Mouse (Mus musculus): ENCODE measurements around the gene Olfr96. TPM values are rescaled to one million over a fixed set of nuclear protein-coding genes. Genes with fewer than 3 reads are reported as not detected.
A peak's percentile ranks its signal among the peaks of the same experiment; 100 is the strongest.

Gene Olfr96
- polyA plus RNA-seq, 1 experiment from 2014 or later, result not detected

DNA sequence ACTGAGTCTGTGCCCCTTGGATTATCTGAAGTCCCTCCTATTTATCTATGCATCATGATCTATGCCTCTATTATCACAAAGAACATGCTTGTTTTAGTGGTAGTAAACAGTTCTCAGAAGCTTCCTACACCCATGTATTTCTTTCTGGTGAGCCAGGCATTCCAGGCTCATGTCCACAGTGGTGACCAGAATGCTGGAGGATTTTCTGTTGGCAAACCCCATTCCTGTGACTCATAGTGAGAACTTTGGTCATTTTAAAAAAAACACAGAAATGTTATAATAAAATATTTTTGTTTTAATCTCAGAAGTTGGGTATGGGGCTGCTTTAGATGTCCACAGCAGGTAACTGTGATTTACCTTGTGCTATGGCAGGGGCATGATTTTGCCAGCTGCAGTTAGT is 29.5 kb downstream of the Olfr96 start:
- Histone ChIP-seq H3K27ac (ENCODE audit: low read length) (no peak overlapping the region), H3K9ac (ENCODE audit: low read depth, low read length) (no peak overlapping the region), H3K9me3 (replicated peaks; ENCODE audit: control insufficient read depth, low read length, poor library complexity, severe bottlenecking) (no peaks in the 10 kb centered on the region)

DNA sequence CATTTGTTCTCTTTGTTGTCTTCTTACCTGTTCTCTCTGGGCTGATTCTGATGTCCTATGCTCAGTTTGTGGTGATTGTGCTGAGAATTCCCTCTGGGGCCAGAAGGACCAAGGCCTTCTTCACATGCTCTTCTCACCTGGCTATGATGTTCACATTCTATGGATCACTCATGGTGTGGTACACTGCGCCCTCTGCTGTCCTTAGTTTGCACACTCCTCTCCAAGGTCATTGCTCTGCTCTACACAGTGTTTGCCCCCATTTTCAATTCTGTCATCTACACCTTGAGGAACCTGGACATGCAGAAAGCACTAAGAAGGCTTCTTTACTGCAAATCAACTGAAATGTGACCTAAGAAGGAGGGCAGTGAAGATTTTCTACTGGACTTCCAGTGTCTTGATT is 30.6 kb downstream of the Olfr96 start:
- no peaks in the 10 kb centered on the region for H3K27me3 ChIP-seq (ENCODE audit: control insufficient read depth, insufficient read depth, low read depth, low read length)
- H3K27ac ChIP-seq (ENCODE audit: low read length), result no peak overlapping the region
- no peak overlapping the region for H3K4me2 ChIP-seq (ENCODE audit: low read length)
- no peaks in the 10 kb centered on the region for H3K4me1 ChIP-seq (ENCODE audit: control insufficient read depth, insufficient read depth, low read length)
- no peaks in the 10 kb centered on the region for H3K9me3 ChIP-seq (replicated peaks; ENCODE audit: control insufficient read depth, low read length, poor library complexity, severe bottlenecking)
- H3K4me3 ChIP-seq (ENCODE audit: low read depth, low read length), result no peak overlapping the region
- WGBS, result 23% methylated on average over 1 of the region's 1 CpGs
- H3K36me3 ChIP-seq (ENCODE audit: control insufficient read depth, insufficient read depth, low read length), result no peaks in the 10 kb centered on the region
- no peak for ATAC-seq
- H3K9ac ChIP-seq (ENCODE audit: low read depth, low read length), result no peak overlapping the region

More for the DNA sequence above, 29.5 kb downstream of the Olfr96 start:
- H3K36me3 ChIP-seq (ENCODE audit: control insufficient read depth, insufficient read depth, low read length), result no peaks in the 10 kb centered on the region
- no peak overlapping the region for H3K4me2 ChIP-seq (ENCODE audit: low read length)
- H3K4me1 ChIP-seq (ENCODE audit: control insufficient read depth, insufficient read depth, low read length), result no peaks in the 10 kb centered on the region
- H3K4me3 ChIP-seq (ENCODE audit: low read depth, low read length), result no peak overlapping the region
- ATAC-seq, result no peak
- H3K27me3 ChIP-seq (ENCODE audit: control insufficient read depth, insufficient read depth, low read depth, low read length), result no peaks in the 10 kb centered on the region

DNA sequence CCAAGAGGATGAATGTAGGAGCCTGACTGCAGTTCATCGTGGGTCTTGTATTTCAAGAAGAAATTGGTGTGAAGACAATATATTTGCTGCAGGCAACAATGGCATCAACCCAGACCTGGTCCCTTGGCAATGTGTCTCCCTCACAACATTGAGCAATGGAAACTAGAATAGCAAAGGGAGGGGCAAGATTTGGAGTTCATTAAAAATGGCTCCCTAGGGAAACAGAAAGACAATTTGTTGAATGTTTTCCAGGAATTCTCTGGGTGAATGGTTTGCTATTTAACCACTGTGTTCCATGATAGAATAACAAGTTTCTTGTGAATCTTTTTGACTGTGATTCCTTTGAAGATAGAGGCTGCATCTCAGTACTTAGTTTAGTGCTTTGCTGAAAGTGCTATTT is 43.7 kb downstream of the Olfr96 start, which contains the start of gene Olfr98:
Gene Olfr98, minus strand, starts transcription at position 124 of the 400 bp plus-strand sequence.
- H3K27me3 ChIP-seq (ENCODE audit: control insufficient read depth, insufficient read depth, low read depth, low read length), result no peaks in the 10 kb centered on the region
- no peaks in the 10 kb centered on the region for H3K4me1 ChIP-seq (ENCODE audit: control insufficient read depth, insufficient read depth, low read length)
- H3K9me3 ChIP-seq (replicated peaks; ENCODE audit: control insufficient read depth, low read length, poor library complexity, severe bottlenecking), result no peaks in the 10 kb centered on the region
- no peak within 1 kb of the TSS for H3K4me3 ChIP-seq (ENCODE audit: low read depth, low read length)
- no peak within 1 kb of the TSS for H3K9ac ChIP-seq (ENCODE audit: low read depth, low read length)
- no peaks in the 10 kb centered on the region for H3K36me3 ChIP-seq (ENCODE audit: control insufficient read depth, insufficient read depth, low read length)
- WGBS, result 88% methylated on average over 1 of the region's 1 CpGs
- H3K27ac ChIP-seq (ENCODE audit: low read length), result no peak within 1 kb of the TSS
- H3K4me2 ChIP-seq (ENCODE audit: low read length), result no peak within 1 kb of the TSS
- no peak for ATAC-seq

DNA sequence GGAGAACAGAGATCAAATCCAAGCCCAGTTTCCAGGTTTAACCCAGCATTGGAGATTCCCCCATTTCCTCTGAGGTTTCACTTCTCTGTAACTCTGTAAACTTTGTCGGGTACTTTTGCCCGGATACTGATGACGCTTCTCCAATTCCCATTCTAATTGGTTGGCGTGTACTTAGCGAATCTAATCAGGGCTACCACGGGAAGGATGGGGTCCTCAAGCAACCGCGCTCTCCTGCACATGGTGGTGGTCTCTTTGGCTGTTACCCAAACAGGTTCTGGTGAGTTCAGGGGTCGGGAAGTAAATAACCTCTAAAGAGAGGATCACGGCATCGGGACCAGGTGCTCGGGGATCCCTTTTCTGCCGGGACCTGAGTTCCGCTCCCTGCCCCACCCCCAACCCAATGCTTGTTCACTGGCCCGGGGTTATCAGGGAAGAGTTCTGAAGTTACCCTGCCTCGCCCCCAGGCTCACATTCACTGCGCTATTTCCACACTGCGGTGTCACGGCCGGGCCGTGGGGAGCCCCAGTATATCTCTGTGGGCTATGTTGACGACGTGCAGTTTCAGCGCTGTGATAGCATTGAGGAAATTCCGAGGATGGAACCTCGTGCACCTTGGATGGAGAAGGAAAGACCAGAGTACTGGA is 50.2 kb downstream of the Olfr96 start, which contains the start of gene H2-M3:
Gene H2-M3, plus strand, starts transcription at position 163 of the 644 bp plus-strand sequence.
- no peaks in the 10 kb centered on the region for H3K36me3 ChIP-seq (ENCODE audit: control insufficient read depth, insufficient read depth, low read length)
- peaks cover 2% of the 10 kb centered on the region; the same call in 1 of the 2 replicates for H3K4me1 ChIP-seq (ENCODE audit: control insufficient read depth, insufficient read depth, low read length)
- peak within 1 kb of the TSS; percentile 59 for H3K4me3 ChIP-seq (ENCODE audit: low read depth, low read length)
- ATAC-seq, result peak; percentile 98
- peak within 1 kb of the TSS; percentile 62 for H3K9ac ChIP-seq (ENCODE audit: low read depth, low read length)
- H3K27me3 ChIP-seq (ENCODE audit: control insufficient read depth, insufficient read depth, low read depth, low read length), result no peaks in the 10 kb centered on the region
- no peak within 1 kb of the TSS for H3K27ac ChIP-seq (ENCODE audit: low read length)
- 2% methylated on average over 26 of the region's 26 CpGs for WGBS
- no peaks in the 10 kb centered on the region for H3K9me3 ChIP-seq (replicated peaks; ENCODE audit: control insufficient read depth, low read length, poor library complexity, severe bottlenecking)
- H3K4me2 ChIP-seq (ENCODE audit: low read length), result peak within 1 kb of the TSS; percentile 99

DNA sequence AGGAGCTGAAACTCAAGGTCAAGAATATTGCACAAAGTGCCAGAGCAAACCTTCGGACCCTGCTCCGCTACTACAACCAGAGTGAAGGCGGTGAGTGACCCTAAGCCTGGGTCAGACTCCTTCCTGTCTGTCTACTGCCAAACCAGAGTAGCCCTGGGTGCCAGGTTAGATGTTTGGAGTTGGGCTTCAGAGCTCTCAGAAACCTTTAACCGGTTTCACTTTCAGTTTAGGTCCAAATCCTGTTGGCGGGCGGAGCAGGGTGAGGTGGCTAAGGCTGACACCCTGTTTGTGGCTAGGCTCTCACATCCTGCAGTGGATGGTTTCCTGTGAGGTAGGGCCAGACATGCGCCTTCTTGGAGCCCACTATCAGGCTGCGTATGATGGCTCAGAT is 50.8 kb downstream of the Olfr96 start:
- H3K9me3 ChIP-seq (replicated peaks; ENCODE audit: control insufficient read depth, low read length, poor library complexity, severe bottlenecking), result no peaks in the 10 kb centered on the region
- ATAC-seq, result peak; percentile 14
- WGBS, result 71% methylated on average over 8 of the region's 8 CpGs

DNA sequence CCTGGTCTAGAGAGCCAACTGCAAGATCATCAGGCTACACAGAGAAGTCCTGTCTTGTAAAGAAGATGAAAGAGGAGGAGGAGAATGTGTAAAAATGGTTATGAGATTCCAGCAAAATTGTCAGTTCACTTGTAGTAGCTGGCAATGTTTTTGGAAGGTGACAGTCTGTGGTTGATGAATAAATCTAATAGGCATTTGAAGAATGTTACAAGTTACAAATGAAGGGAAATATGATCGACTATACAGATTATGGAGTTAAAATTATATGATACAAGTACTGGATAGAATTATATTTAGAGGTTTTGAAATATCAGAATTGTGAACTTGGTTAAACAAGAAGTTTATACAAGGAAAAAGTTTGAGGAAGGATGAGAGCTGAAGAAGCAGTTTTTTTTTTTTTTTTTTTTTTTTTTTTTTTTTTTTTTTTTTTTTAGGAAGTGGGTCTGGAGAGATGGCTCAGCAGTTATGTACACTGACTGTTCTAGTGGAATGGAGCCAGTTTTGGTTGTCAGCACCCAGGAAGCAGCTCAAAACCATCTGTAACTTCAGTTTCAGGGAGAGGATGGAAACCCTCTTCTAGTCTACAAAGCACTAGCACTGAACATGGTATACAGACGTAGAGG is 55.8 kb downstream of the Olfr96 start:
- Histone ChIP-seq H3K36me3 (ENCODE audit: control insufficient read depth, insufficient read depth, low read length) (no peaks in the 10 kb centered on the region), H3K4me2 (ENCODE audit: low read length) (no peak overlapping the region), H3K4me1 (ENCODE audit: control insufficient read depth, insufficient read depth, low read length) (no peaks in the 10 kb centered on the region), H3K27me3 (ENCODE audit: control insufficient read depth, insufficient read depth, low read depth, low read length) (no peaks in the 10 kb centered on the region), H3K27ac (ENCODE audit: low read length) (no peak overlapping the region), H3K4me3 (ENCODE audit: low read depth, low read length) (no peak overlapping the region), H3K9me3 (replicated peaks; ENCODE audit: control insufficient read depth, low read length, poor library complexity, severe bottlenecking) (no peaks in the 10 kb centered on the region), H3K9ac (ENCODE audit: low read depth, low read length) (no peak overlapping the region)
- no peak for ATAC-seq
- 86% methylated on average over 2 of the region's 2 CpGs for WGBS

More for the DNA sequence above, 50.8 kb downstream of the Olfr96 start:
- Histone ChIP-seq H3K36me3 (ENCODE audit: control insufficient read depth, insufficient read depth, low read length) (no peaks in the 10 kb centered on the region), H3K27me3 (ENCODE audit: control insufficient read depth, insufficient read depth, low read depth, low read length) (no peaks in the 10 kb centered on the region), H3K4me2 (ENCODE audit: low read length) (peak overlapping the region; percentile 99), H3K4me3 (ENCODE audit: low read depth, low read length) (peak overlapping the region; percentile 59), H3K9ac (ENCODE audit: low read depth, low read length) (0 out of 2 replicates have a peak overlapping the region, but pooled peaks have one; percentile 62), H3K27ac (ENCODE audit: low read length) (no peak overlapping the region), H3K4me1 (ENCODE audit: control insufficient read depth, insufficient read depth, low read length) (peaks cover 2% of the 10 kb centered on the region; the same call in 1 of the 2 replicates)

Other genes starting within 250 kb of the Olfr96 start
- gene 2410137M14Rik, start 238.9 kb upstream of the Olfr96 start, polyA plus RNA-seq (2015; fragmentation: Nextera tagmentation; extraction: Ambion mirVana), result 0.42 and 0.44 TPM in 2 replicates
- 2.9 and 3.4 TPM in 2 replicates for gene H2-M5, start 230.6 kb upstream of the Olfr96 start, polyA plus RNA-seq (2015; fragmentation: Nextera tagmentation; extraction: Ambion mirVana)
- 280 and 312 TPM in 2 replicates for gene Zfp57, start 219.0 kb upstream of the Olfr96 start, polyA plus RNA-seq (2015; fragmentation: Nextera tagmentation; extraction: Ambion mirVana)
- 2.0 and 3.2 TPM in 2 replicates for gene Mog, start 196.7 kb upstream of the Olfr96 start, polyA plus RNA-seq (2015; fragmentation: Nextera tagmentation; extraction: Ambion mirVana)
- 81.7 and 94.9 TPM in 2 replicates for gene Gabbr1, start 174.2 kb upstream of the Olfr96 start, polyA plus RNA-seq (2015; fragmentation: Nextera tagmentation; extraction: Ambion mirVana)
- not detected in 2 replicates for gene Olfr90, start 131.6 kb upstream of the Olfr96 start, polyA plus RNA-seq (2015; fragmentation: Nextera tagmentation; extraction: Ambion mirVana)
- gene Olfr91, start 121.9 kb upstream of the Olfr96 start, polyA plus RNA-seq (2015; fragmentation: Nextera tagmentation; extraction: Ambion mirVana), result not detected in 2 replicates
- not detected in 2 replicates for gene Olfr92, start 100.1 kb upstream of the Olfr96 start, polyA plus RNA-seq (2015; fragmentation: Nextera tagmentation; extraction: Ambion mirVana)
- not detected in 2 replicates for gene Olfr93, start 58.7 kb upstream of the Olfr96 start, polyA plus RNA-seq (2015; fragmentation: Nextera tagmentation; extraction: Ambion mirVana)
- gene Ubd, start 26.3 kb upstream of the Olfr96 start, polyA plus RNA-seq (2015; fragmentation: Nextera tagmentation; extraction: Ambion mirVana), result not detected in 2 replicates
- gene Olfr94, start 19.2 kb upstream of the Olfr96 start, polyA plus RNA-seq (2015; fragmentation: Nextera tagmentation; extraction: Ambion mirVana), result not detected in 2 replicates
- gene Olfr95, start 7.0 kb upstream of the Olfr96 start, polyA plus RNA-seq (2015; fragmentation: Nextera tagmentation; extraction: Ambion mirVana), result 0.04 TPM in 1 of 2 replicates, not detected in the other
- not detected in 2 replicates for gene Olfr97, start 17.2 kb downstream of the Olfr96 start, polyA plus RNA-seq (2015; fragmentation: Nextera tagmentation; extraction: Ambion mirVana)
- gene Olfr98, start 43.6 kb downstream of the Olfr96 start, polyA plus RNA-seq (2015; fragmentation: Nextera tagmentation; extraction: Ambion mirVana), result not detected in 2 replicates
- gene H2-M3, start 50.1 kb downstream of the Olfr96 start, polyA plus RNA-seq (2015; fragmentation: Nextera tagmentation; extraction: Ambion mirVana), result 1.2 and 1.9 TPM in 2 replicates
- not detected in 2 replicates for gene Olfr99, start 63.3 kb downstream of the Olfr96 start, polyA plus RNA-seq (2015; fragmentation: Nextera tagmentation; extraction: Ambion mirVana)
- not detected in 2 replicates for gene Olfr101, start 84.2 kb downstream of the Olfr96 start, polyA plus RNA-seq (2015; fragmentation: Nextera tagmentation; extraction: Ambion mirVana)
- gene Olfr102, start 96.9 kb downstream of the Olfr96 start, polyA plus RNA-seq (2015; fragmentation: Nextera tagmentation; extraction: Ambion mirVana), result not detected in 2 replicates
- gene Olfr103, start 119.6 kb downstream of the Olfr96 start, polyA plus RNA-seq (2015; fragmentation: Nextera tagmentation; extraction: Ambion mirVana), result not detected in 2 replicates
- gene Olfr104-ps, start 139.4 kb downstream of the Olfr96 start, polyA plus RNA-seq (2015; fragmentation: Nextera tagmentation; extraction: Ambion mirVana), result not detected in 2 replicates
- gene Olfr105-ps, start 158.9 kb downstream of the Olfr96 start, polyA plus RNA-seq (2015; fragmentation: Nextera tagmentation; extraction: Ambion mirVana), result not detected in 2 replicates
- gene Olfr106-ps, start 170.2 kb downstream of the Olfr96 start, polyA plus RNA-seq (2015; fragmentation: Nextera tagmentation; extraction: Ambion mirVana), result not detected in 2 replicates
- gene Olfr107, start 179.1 kb downstream of the Olfr96 start, polyA plus RNA-seq (2015; fragmentation: Nextera tagmentation; extraction: Ambion mirVana), result not detected in 2 replicates
- gene Olfr108, start 225.3 kb downstream of the Olfr96 start, polyA plus RNA-seq (2015; fragmentation: Nextera tagmentation; extraction: Ambion mirVana), result not detected in 2 replicates
- not detected in 2 replicates for gene Olfr109, start 238.8 kb downstream of the Olfr96 start, polyA plus RNA-seq (2015; fragmentation: Nextera tagmentation; extraction: Ambion mirVana)